In the genomic region with DNA sequence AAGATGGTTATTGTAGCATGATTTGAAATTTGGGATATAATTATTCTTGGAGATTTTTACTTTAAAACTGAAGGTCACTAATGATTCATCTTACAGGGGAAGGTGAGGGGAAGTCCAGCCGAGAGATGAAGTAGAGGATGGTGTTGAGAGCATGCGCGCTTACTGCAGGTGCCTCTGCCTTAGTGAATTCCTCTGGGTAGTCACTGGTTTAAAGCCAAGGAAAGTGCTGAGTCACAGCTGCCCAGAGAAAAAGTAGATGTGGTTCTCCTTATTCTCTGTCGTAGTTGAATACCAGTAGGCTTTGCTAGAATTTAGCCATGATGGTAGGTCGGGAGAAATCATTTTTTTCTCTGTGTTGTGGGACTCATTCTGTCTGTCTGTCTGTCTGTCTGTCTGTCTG, we compare ENCODE assay signal across 10 mouse cellular contexts.
DNase-seq lines count a peak whose midpoint lies in the region; ATAC-seq lines count a peak whose summit lies in the region.
"Had no signal": no experiment of that assay in that cellular context is flagged by ENCODE, and none has a peak within 500 bp of the region (broad histone marks: within the 10 kb centered on the region; RNA-seq: fewer than 3 reads in every experiment).

No protein-coding gene starts in this region.

- H3K9me3 ChIP-seq in heart, embryonic 16.5 days (replicated peaks; ENCODE audit: control insufficient read depth, low read length) = no peaks in the 10 kb centered on the region

- 70% methylated on average over 5 of the region's 5 CpGs for WGBS in heart, embryonic 16.5 days

- H3K9ac ChIP-seq in heart, embryonic 16.5 days (ENCODE audit: low read length) = no peak overlapping the region

- no peak for DNase-seq in heart, postnatal 25 days (ENCODE audit: low spot score)
- no peak for DNase-seq in left cerebral cortex, adult 11 months (ENCODE audit: low spot score)
- no peak for DNase-seq in left cerebral cortex, postnatal 14 days (ENCODE audit: low spot score in 2 of 2)
- DNase-seq in cerebellum, postnatal 4 days (ENCODE audit: low spot score in 2 of 2) = no peak
- DNase-seq: cerebellum, adult 9-10 months had no signal

- no peaks in the 10 kb centered on the region for H3K27me3 ChIP-seq in heart, embryonic 16.5 days (ENCODE audit: control insufficient read depth, insufficient read depth, low read length)

- peaks cover 14% of the 10 kb centered on the region for H3K36me3 ChIP-seq in heart, embryonic 16.5 days (ENCODE audit: control insufficient read depth, insufficient read depth)

- no peak overlapping the region for H3K27ac ChIP-seq in heart, embryonic 16.5 days (ENCODE audit: low read length)
- H3K27ac ChIP-seq: left cerebral cortex, adult 2 months had no signal

- no peak for ATAC-seq in heart, embryonic 16.5 days (replicated peaks; ENCODE audit: extremely low read depth, insufficient read depth, low FRiP score)
- ATAC-seq in activated CD4-positive, CD25-positive, alpha-beta regulatory T cell, adult 4 months = peak; percentile 23
- ATAC-seq in inflammation-experienced regulatory T-cells, adult 6 months = peak; percentile 16
- ATAC-seq in monocyte, adult 5-6 weeks (replicated peaks; ENCODE audit: insufficient number of reproducible peaks, low FRiP score, low TSS enrichment, poor library complexity, severe bottlenecking) = peak; percentile 38; the same call in 1 of the 2 replicates

- H3K4me2 ChIP-seq in heart, embryonic 16.5 days (ENCODE audit: low read depth, low read length) = peak overlapping the region; percentile 34; the same call in 1 of the 2 replicates

- intact Hi-C loops in heart, postnatal 25 days (cut with DNase I) = no loop called here
- intact Hi-C loops in left cerebral cortex, postnatal 14 days (cut with DNase I) = no loop called here

- peaks cover 35% of the 10 kb centered on the region for H3K4me1 ChIP-seq in heart, embryonic 16.5 days (ENCODE audit: control insufficient read depth, insufficient read depth, low read length)

- peak overlapping the region; percentile 28; the same call in 1 of the 2 replicates for H3K4me3 ChIP-seq in heart, embryonic 16.5 days (ENCODE audit: low read length)
- H3K4me3 ChIP-seq: left cerebral cortex, adult 2 months had no signal
